ENCODE assay signal across 8 mouse cellular contexts in the genomic region with DNA sequence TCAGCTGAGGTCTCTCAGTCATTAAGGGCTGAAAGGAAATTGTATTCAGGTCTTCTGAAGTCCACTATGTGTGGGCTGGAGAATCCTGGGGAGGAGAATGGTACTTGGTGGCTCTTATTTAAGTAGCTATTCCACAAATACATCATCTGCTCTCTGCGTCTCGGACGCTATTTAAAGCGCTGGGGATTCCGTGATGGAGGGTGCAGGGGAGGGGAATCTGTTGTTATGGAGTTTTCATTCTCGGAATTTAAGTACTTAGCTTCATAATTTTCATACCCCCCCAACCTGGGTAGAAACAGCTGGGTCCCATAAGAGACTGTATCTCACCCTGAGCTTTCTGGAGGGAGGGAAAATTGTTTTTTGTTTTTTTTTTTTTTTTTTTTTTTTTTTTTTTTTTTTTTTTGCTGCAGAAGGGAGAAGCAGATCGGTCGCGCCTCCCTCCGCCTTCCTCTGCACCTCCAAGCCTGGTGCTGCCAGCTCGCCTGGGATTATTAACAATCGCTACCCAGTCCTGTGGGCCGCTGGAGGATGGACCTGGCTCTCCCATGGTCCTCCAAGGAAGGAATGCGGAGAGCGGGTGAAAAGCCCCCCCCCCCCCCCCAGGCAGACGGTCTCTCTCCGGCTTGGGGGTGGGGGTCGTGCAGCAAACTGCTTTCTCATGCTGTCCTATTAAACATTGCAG. TPM values are rescaled to one million over a fixed set of nuclear protein-coding genes. Genes with fewer than 3 reads are reported as not detected.
DNase-seq lines count a peak whose midpoint lies in the region; ATAC-seq and TF ChIP-seq lines count a peak whose summit lies in the region.

Ccdc184 (plus strand) TSS at position 196 of the 682 bp plus-strand sequence.

- WGBS in kidney, embryonic 14.5 days: 3% methylated on average over 18 of the region's 18 CpGs
- 4% methylated on average over 18 of the region's 18 CpGs for WGBS in limb, embryonic 12.5 days

- no peak for ATAC-seq in kidney, embryonic 14.5 days (ENCODE audit: low FRiP score, low TSS enrichment)
- ATAC-seq in limb, embryonic 12.5 days (ENCODE audit: insufficient number of reproducible peaks, insufficient read depth, low FRiP score, low TSS enrichment, low read depth): peak; percentile 33

- H3K4me3 ChIP-seq in kidney, embryonic 14.5 days (ENCODE audit: low read length): peak within 1 kb of the TSS; percentile 38
- peak within 1 kb of the TSS; percentile 53 for H3K4me3 ChIP-seq in limb, embryonic 12.5 days (replicated peaks)

- DNase-seq in kidney, adult 8-10 months: no peak
- peak; percentile 66 for DNase-seq in brain, embryonic 14.5 days (ENCODE audit: low read depth)
- peak; percentile 26 to 44 for DNase-seq in frontal cortex, postnatal 36 days (ENCODE audit: low spot score in 2 of 2)
- no peak for DNase-seq in retina, embryonic 14.5 days (ENCODE audit: low spot score)
- DNase-seq in thymus, postnatal 4 days: no peak
- DNase-seq in kidney, adult 9 months: no peak

- TF ChIP-seq CTCF in brain, embryonic 14.5 days (IDR thresholded peaks at IDR 0.05; ENCODE audit: borderline replicate concordance, extremely low read depth, insufficient read depth, insufficient read length): no peak

- no peaks in the 10 kb centered on the region for H3K9me3 ChIP-seq in kidney, embryonic 14.5 days (ENCODE audit: control insufficient read depth, low read length)
- no peaks in the 10 kb centered on the region for H3K9me3 ChIP-seq in limb, embryonic 12.5 days

- H3K4me1 ChIP-seq in kidney, embryonic 14.5 days (ENCODE audit: control insufficient read depth, insufficient read depth, low read length): peaks cover 8% of the 10 kb centered on the region; the same call in 1 of the 2 replicates
- H3K4me1 ChIP-seq in limb, embryonic 12.5 days (replicated peaks): peaks cover 11% of the 10 kb centered on the region

- H3K27me3 ChIP-seq in kidney, embryonic 14.5 days (ENCODE audit: control insufficient read depth, insufficient read depth, low read length): peaks cover 42% of the 10 kb centered on the region
- peaks cover 77% of the 10 kb centered on the region for H3K27me3 ChIP-seq in limb, embryonic 12.5 days

- no peak within 1 kb of the TSS for H3K9ac ChIP-seq in kidney, embryonic 14.5 days (ENCODE audit: low read depth, low read length)
- H3K9ac ChIP-seq in limb, embryonic 12.5 days (replicated peaks): peak within 1 kb of the TSS; percentile 59

- H3K36me3 ChIP-seq in kidney, embryonic 14.5 days (ENCODE audit: control insufficient read depth, insufficient read depth, low read length): no peaks in the 10 kb centered on the region
- H3K36me3 ChIP-seq in limb, embryonic 12.5 days: no peaks in the 10 kb centered on the region

- no peak for TF ChIP-seq POLR2A in brain, embryonic 14.5 days (IDR thresholded peaks at IDR 0.05; ENCODE audit: borderline replicate concordance, extremely low read depth, insufficient read depth, insufficient read length, poor library complexity, severe bottlenecking)

- peak within 1 kb of the TSS; percentile 72 for H3K4me2 ChIP-seq in kidney, embryonic 14.5 days (replicated peaks; ENCODE audit: low read depth, low read length)
- H3K4me2 ChIP-seq in limb, embryonic 12.5 days: peak within 1 kb of the TSS; percentile 94

- H3K27ac ChIP-seq in kidney, embryonic 14.5 days (ENCODE audit: low read depth, low read length): no peak within 1 kb of the TSS
- no peak within 1 kb of the TSS for H3K27ac ChIP-seq in limb, embryonic 12.5 days

RNA-seq across cellular contexts. Expression of gene Ccdc184, which starts in this region (rescaled TPM):
- 0.99 and 1.2 TPM in 2 replicates for polyA plus RNA-seq in kidney, embryonic 14.5 days (2014; fragmentation: Nextera tagmentation; extraction: Ambion mirVana)
- polyA plus RNA-seq in brain, embryonic 14.5 days (2012; rRNA removed): 43.2 and 59.2 TPM in 2 replicates
- 0.32 and 0.41 TPM in 2 replicates for polyA plus RNA-seq in limb, embryonic 12.5 days (2016; fragmentation: Nextera tagmentation; extraction: Ambion mirVana)

Comparison
In these comparisons a context has a peak if more than half of its experiments do, and no peak if none do; other contexts are left out.
1. RNA of gene Ccdc184 (polyA plus RNA-seq): 43.2 to 59.2 TPM in brain, embryonic 14.5 days; 0.99 to 1.2 TPM in kidney, embryonic 14.5 days and 0.32 to 0.41 TPM in limb, embryonic 12.5 days; every median in the first group is over 10 times any median in the second.
2. Peak in ATAC-seq, H3K4me3 ChIP-seq, H3K9ac ChIP-seq and H3K4me2 ChIP-seq in limb, embryonic 12.5 days; RNA of the gene not detected or under 1 TPM.
3. DNase-seq: peak in brain, embryonic 14.5 days (single experiment) and frontal cortex, postnatal 36 days (2 of 2); none in kidney, adult 8-10 months (0 of 2), retina, embryonic 14.5 days (single experiment), thymus, postnatal 4 days (single experiment) and kidney, adult 9 months (single experiment).